Mouse (Mus musculus): ENCODE measurements at regions not wholly inside any gene's neighbourhood (a gene's known extent, or its start where the extent isn't known, plus 50 kb on each side); places are given as distances from the start of the nearest gene placed in this dataset.
A peak's percentile ranks its signal among the peaks of the same experiment; 100 is the strongest.

DNA sequence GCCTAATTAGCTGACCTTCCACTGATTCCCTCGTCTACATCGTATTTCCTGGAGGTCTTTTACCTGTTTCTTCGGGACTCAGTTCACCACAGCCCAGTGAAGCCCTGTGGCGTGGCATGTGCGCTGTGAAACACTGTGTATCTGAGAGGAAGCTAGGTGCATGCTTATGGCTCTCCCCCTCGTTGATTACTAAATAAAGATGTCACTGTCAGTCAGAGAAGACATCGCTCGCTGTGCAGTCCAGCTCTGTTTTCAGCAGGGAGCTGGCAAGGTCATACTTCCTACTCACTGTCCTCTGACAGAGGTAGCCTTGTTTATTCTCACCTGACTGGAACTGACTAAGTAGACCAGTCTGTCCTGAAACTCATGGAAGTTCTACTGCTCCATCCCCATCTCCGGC is 68.7 kb upstream of the Adrb1 start:
- no peak for DNase-seq (ENCODE audit: low read depth, low spot score)

DNA sequence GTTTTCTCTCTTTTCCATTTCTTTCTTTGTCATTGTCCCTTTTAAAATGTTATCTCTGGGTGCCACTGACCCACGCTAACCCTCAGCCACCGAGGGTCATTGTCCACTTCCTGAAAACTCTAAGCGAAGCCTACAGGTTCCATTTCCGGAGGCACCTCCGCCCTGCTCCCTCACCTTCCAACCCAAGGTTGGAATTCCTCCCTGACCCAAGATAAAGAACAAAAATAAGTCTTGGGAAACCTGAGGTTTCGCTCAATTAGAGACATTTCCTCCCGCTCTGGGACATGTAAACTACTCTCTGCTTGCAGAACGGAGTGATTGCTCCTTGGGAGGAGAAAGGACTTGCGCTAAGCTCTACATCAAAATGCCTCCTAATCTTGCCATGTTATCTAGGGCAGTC is 66.7 kb upstream of the Adrb1 start:
- peak; percentile 51 for DNase-seq (ENCODE audit: low read depth, low spot score)

GRCm38 (mm10) chr19:56660566-56661199 is 61.3 kb upstream of the Adrb1 start:
- no peak for DNase-seq (ENCODE audit: low read depth, low spot score)

GRCm38 (mm10) chr19:56663474-56664227 is 58.3 kb upstream of the Adrb1 start:
- DNase-seq (ENCODE audit: low read depth, low spot score), result peak; percentile 60

GRCm38 (mm10) chr19:56664307-56664775 is 57.7 kb upstream of the Adrb1 start:
- peak; percentile 86 for DNase-seq (ENCODE audit: low read depth, low spot score)

- peak; percentile 43 for DNase-seq (ENCODE audit: low read depth, low spot score)
These were observed 56.9 kb upstream of the Adrb1 start for GRCm38 (mm10) chr19:56664944-56665663.

GRCm38 (mm10) chr19:56665972-56666371 is 56.0 kb upstream of the Adrb1 start:
- peak; percentile 96 for DNase-seq (ENCODE audit: low read depth, low spot score)

DNA sequence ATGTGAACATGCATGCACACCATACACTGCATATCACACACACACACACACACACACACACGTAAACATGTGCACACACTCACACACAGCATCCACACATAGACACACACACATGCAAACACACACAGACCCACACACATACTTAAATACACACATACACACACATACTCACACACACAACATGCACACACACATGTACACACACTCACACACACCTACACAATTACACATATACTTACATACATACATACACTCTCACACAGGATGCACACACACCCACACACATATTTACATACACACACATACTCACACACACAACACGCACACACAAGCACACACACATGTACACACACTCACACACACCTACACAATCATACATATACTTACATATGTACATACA is 54.1 kb upstream of the Adrb1 start:
- DNase-seq (ENCODE audit: low read depth, low spot score), result no peak

GRCm38 (mm10) chr19:56668991-56669390 is 53.0 kb upstream of the Adrb1 start:
- DNase-seq (ENCODE audit: low read depth, low spot score), result no peak

GRCm38 (mm10) chr19:56669468-56669867 is 52.5 kb upstream of the Adrb1 start:
- peak; percentile 72 for DNase-seq (ENCODE audit: low read depth, low spot score)
